Mouse (Mus musculus): ENCODE measurements around the gene Pphln1. TPM values are rescaled to one million over a fixed set of nuclear protein-coding genes. Genes with fewer than 3 reads are reported as not detected.
A peak's percentile ranks its signal among the peaks of the same experiment; 100 is the strongest.
"Not testable (repeated sequence)": the region's sequence is repeated elsewhere in the genome, so short reads cannot be mapped to it uniquely, and the experiment has no call there.

Gene Pphln1
- polyA plus RNA-seq (2015; fragmentation: Nextera tagmentation; extraction: Ambion mirVana), result 41.4 and 41.9 TPM in 2 replicates

DNA sequence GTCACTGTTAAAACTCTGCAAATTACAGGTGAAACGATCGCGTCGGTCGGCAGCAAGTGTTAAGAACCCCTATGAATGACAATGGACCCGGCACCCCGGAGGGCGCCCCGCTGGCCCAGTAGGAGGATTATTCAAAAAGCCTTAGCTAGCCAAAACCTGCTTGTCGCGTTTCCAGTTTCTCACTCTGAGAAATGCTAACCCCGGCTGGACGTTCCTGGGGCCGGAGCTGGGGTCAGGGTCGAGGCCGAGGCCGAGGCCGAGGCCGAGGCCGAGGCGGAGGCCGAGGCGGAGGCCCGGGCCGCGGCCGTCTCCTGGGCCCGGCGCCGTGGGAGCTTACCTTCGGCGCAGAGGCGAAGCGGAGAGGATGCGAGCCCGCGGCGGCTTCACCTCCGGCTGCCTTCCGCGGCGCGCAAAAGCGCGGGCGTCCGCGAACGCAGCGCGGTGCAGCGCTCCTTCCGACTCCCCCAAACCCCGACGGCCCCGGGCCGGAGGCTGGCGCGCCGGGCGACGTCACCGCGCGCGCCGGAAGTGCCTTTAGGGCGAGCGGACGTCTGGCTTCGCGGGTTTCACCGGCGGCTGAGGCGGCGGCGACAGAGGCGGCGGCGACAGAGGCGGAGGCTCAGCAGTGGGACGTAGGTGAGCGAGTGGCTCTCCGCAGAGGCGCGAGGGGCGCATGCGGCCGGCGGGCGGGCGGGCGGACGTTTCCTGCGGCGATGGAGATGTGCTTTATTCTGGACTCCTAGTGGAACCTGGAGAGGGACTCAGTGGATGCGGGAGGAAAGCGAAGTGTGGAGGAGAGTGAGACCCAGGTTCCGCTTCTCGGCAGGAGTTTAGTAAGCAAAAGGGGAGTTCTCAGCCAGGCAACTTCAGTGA lies at the start of gene Pphln1, which contains the start of gene Zcrb1:
Pphln1 (plus strand) TSS at position 525 of the 873 bp plus-strand sequence.
Zcrb1 (minus strand) TSS at position 509 of the 873 bp plus-strand sequence.
- no peaks in the 10 kb centered on the region for H3K27me3 ChIP-seq (replicated peaks)
- H3K9ac ChIP-seq, result peak within 1 kb of the TSS; percentile 95
- peak within 1 kb of the TSS; percentile 97 for H3K4me3 ChIP-seq (replicated peaks)
- no peaks in the 10 kb centered on the region for H3K9me3 ChIP-seq
- peak; percentile 95 for ATAC-seq (ENCODE audit: insufficient read depth, low FRiP score, low read depth)
- peaks cover 8% of the 10 kb centered on the region for H3K36me3 ChIP-seq
- under 1% methylated on average over 100 of the region's 100 CpGs for WGBS
- H3K27ac ChIP-seq, result peak within 1 kb of the TSS; percentile 91
- peaks cover 14% of the 10 kb centered on the region for H3K4me1 ChIP-seq
- peak within 1 kb of the TSS; percentile 73 for H3K4me2 ChIP-seq

DNA sequence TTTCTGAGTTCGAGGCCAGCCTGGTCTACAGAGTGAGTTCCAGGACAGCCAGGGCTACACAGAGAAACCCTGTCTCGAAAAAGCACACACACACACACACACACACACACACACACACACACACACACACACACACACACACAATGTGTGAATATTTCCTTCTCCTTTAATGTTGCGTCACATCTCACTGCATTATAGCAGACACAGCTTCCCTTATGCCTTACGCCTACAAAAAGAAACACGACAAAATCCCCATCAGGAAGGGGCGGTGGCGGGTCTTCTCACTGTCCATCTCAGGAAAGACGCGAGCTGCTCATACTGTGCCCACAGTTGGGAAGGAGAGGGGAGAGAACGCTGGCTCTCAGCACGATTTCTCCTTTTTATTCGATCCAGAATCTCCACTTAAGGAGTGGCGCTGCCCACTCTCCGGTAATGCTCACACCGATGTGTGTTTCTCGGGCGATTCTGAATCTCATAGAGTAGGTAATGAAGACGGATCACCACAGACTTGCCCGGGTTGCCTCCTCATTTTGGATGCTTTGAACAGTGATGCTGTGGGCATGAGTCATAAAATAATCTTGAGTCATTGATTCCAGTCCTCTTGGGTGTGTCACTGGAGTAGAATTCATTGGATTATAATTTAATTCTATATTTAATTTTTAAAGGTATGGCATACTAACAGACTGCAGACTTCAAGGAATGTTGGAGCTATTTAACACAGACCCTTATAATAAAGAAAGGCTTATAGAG lies 39.6 kb upstream of the Pphln1 start:
- H3K27me3 ChIP-seq (replicated peaks), result no peaks in the 10 kb centered on the region
- no peak overlapping the region for H3K4me3 ChIP-seq (replicated peaks)
- H3K4me2 ChIP-seq, result no peak overlapping the region
- WGBS, result 88% methylated on average over 18 of the region's 19 CpGs
- no peak overlapping the region for H3K9ac ChIP-seq
- H3K4me1 ChIP-seq, result no peaks in the 10 kb centered on the region
- no peaks in the 10 kb centered on the region for H3K36me3 ChIP-seq
- H3K9me3 ChIP-seq, result no peaks in the 10 kb centered on the region
- no peak overlapping the region for H3K27ac ChIP-seq
- no peak for ATAC-seq (ENCODE audit: insufficient read depth, low FRiP score, low read depth)

DNA sequence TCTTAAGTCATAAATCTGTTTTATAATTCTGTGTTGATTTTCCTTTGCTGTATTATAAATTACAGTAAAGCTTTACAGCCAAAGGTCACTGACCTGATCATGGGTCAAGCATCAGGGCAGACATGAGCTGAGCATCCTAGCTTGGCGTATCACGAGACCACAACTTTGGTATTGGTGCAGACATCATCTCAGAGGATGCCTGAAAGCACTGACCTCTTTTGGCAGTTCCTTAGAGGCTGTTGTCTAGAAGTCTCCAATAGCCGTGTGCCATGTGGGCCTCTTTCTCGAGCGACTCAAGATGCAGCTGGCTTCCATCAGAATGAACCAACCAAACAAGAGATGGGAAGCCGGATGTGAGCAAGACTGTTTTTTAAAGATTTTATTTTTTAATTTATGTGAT lies 32.6 kb upstream of the Pphln1 start:
- H3K27ac ChIP-seq, result no peak overlapping the region
- H3K9ac ChIP-seq, result no peak overlapping the region
- H3K4me1 ChIP-seq, result no peaks in the 10 kb centered on the region
- H3K36me3 ChIP-seq, result no peaks in the 10 kb centered on the region
- H3K4me3 ChIP-seq (replicated peaks), result no peak overlapping the region
- H3K4me2 ChIP-seq, result no peak overlapping the region
- WGBS, result 57% methylated on average over 6 of the region's 6 CpGs
- H3K9me3 ChIP-seq, result no peaks in the 10 kb centered on the region
- no peak for ATAC-seq (ENCODE audit: insufficient read depth, low FRiP score, low read depth)
- no peaks in the 10 kb centered on the region for H3K27me3 ChIP-seq (replicated peaks)

DNA sequence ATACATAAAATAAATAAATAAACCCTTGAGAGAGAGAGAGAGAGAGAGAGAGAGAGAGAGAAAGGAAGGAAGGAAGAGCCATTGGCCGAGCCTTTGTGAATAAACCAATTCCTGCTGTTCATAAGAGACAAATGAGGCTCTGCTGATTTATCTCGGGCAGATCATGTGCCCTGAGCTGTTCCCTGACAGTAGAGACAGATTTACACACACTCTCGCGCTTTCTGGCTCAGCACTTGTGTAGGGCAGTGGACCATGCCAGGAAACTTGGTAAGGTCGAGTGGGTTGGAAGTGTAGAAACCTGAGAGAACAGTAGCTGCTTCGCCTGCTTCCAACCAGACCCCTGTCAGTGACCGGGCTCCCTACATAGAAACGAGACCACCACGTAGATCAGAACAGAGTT lies 29.6 kb upstream of the Pphln1 start:
- Histone ChIP-seq H3K36me3 (no peaks in the 10 kb centered on the region), H3K9ac (no peak overlapping the region), H3K4me1 (no peaks in the 10 kb centered on the region), H3K27me3 (replicated peaks) (no peaks in the 10 kb centered on the region), H3K4me2 (no peak overlapping the region), H3K4me3 (replicated peaks) (no peak overlapping the region), H3K9me3 (no peaks in the 10 kb centered on the region), H3K27ac (no peak overlapping the region)
- 49% methylated on average over 9 of the region's 9 CpGs for WGBS
- no peak for ATAC-seq (ENCODE audit: insufficient read depth, low FRiP score, low read depth)

DNA sequence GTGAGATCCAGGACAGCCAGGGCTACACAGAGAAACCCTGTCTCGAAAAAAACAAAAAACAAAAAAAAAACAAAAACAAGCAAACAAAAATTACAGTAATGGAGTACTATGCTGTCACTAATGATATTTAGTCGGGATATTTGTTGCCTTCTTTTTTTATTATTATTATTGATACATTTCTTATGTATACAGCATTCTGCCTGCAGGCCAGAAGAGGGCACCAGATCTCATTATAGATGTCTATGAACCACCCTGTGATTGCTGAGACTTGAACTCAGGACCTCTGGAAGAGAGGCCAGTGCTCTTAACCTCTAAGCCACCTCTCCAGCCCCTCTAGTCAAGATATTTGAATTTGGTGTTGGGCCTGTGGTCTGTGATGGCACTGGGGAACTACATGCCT lies 26.3 kb upstream of the Pphln1 start:
- Histone ChIP-seq H3K4me2 (no peak overlapping the region), H3K27me3 (replicated peaks) (no peaks in the 10 kb centered on the region), H3K9ac (no peak overlapping the region), H3K4me1 (no peaks in the 10 kb centered on the region), H3K36me3 (no peaks in the 10 kb centered on the region), H3K27ac (no peak overlapping the region), H3K4me3 (replicated peaks) (no peak overlapping the region), H3K9me3 (no peaks in the 10 kb centered on the region)
- WGBS, result 86% methylated on average over 2 of the region's 2 CpGs
- ATAC-seq (ENCODE audit: insufficient read depth, low FRiP score, low read depth), result no peak

DNA sequence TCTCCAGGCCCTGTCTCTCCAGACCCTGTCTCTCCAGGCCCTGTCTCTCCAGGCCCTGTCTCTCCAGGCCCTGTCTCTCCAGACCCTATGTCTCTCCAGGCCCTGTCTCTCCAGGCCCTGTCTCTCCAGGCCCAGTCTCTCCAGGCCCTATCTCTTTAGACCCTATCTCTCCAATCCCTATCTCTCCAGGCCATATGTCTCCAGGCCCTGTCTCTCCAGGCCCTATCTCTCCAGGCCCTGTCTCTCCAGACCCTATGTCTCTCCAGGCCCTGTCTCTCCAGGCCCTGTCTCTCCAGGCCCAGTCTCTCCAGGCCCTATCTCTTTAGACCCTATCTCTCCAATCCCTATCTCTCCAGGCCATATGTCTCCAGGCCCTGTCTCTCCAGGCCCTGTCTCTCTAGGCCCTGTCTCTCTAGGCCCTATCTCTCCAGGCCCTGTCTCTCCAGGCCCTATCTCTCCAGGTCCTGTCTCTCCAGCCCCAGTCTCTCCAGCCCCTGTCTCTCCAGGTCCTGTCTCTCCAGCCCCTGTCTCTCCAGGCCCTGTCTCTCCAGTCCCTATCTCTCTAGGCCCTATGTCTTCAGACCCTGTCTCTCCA lies 25.5 kb upstream of the Pphln1 start:
- not testable (repeated sequence) for H3K4me3 ChIP-seq (replicated peaks); H3K27me3 ChIP-seq (replicated peaks); H3K4me2 ChIP-seq; H3K9ac ChIP-seq; H3K36me3 ChIP-seq; ATAC-seq (ENCODE audit: insufficient read depth, low FRiP score, low read depth); H3K4me1 ChIP-seq; H3K27ac ChIP-seq; H3K9me3 ChIP-seq

DNA sequence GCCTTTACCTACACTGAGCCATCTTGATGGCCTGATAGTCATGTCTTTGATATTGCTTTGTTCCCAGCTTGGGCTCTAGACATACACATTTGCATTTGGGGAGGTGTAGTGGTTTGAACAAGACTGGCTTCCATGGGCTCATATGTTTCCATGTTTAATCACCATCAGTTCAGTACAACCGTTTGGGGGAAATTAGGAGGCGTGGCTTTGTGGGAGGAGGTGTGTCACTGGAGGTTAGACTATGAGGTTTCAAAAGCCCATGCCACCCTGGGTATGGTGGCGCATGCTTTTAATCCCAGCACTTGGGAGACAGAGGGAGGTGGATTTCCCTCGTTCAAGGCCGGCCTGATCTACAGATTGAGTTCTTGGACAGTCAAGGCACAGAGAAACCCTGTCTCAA lies 22.5 kb upstream of the Pphln1 start:
- Histone ChIP-seq H3K27ac (no peak overlapping the region), H3K9ac (no peak overlapping the region), H3K9me3 (no peaks in the 10 kb centered on the region), H3K4me2 (no peak overlapping the region), H3K36me3 (no peaks in the 10 kb centered on the region), H3K4me1 (no peaks in the 10 kb centered on the region), H3K27me3 (replicated peaks) (no peaks in the 10 kb centered on the region), H3K4me3 (replicated peaks) (no peak overlapping the region)
- no peak for ATAC-seq (ENCODE audit: insufficient read depth, low FRiP score, low read depth)
- WGBS, result 85% methylated on average over 5 of the region's 5 CpGs

DNA sequence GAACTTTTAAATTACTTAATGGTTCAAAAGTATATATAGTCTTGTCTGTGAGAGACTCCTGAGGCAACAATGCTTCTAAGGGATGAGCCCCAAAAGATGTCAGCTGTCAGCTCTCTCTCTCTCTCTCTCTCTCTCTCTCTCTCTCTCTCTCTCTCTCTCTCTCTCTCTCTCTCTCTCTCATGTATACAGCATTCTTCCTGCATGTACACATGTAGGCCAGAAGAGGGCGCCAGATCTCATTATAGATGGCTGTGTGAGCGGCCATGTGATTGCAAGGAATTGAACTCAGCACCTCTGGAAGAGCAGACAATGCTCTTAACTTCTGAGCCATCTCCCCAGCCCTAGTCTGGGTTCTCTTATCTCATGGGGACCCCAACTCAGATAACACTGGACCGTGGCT lies 19.0 kb upstream of the Pphln1 start:
- no peak overlapping the region for H3K9ac ChIP-seq
- ATAC-seq (ENCODE audit: insufficient read depth, low FRiP score, low read depth), result no peak
- H3K36me3 ChIP-seq, result 0 out of 2 replicates have a peak, but pooled peaks cover 4% of the 10 kb centered on the region
- H3K4me3 ChIP-seq (replicated peaks), result no peak overlapping the region
- H3K4me2 ChIP-seq, result no peak overlapping the region
- no peaks in the 10 kb centered on the region for H3K27me3 ChIP-seq (replicated peaks)
- WGBS, result 69% methylated on average over 3 of the region's 3 CpGs
- H3K27ac ChIP-seq, result no peak overlapping the region
- H3K4me1 ChIP-seq, result no peaks in the 10 kb centered on the region
- no peaks in the 10 kb centered on the region for H3K9me3 ChIP-seq

DNA sequence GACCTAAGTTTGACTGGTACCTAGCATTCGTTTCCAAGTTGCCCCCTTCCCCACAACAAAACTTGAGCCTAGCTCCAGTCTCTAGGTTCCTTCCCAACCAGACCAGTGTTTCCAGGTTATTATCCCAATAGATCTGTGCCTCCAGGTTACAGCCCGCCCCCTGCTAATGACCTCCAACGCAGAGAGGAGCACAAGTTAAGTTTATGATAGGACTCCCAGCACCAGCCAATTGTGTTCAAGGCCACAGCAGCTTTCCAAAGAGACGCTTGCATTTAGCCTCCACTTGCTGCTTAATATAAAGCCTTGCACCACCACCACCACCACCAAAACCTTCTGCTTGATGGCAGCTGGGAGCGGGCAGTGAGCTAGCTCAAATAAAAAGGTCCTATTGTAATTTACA lies 16.8 kb upstream of the Pphln1 start:
- H3K36me3 ChIP-seq, result peaks cover 16% of the 10 kb centered on the region
- no peak for ATAC-seq (ENCODE audit: insufficient read depth, low FRiP score, low read depth)
- no peaks in the 10 kb centered on the region for H3K4me1 ChIP-seq
- no peak overlapping the region for H3K9ac ChIP-seq
- H3K27me3 ChIP-seq (replicated peaks), result no peaks in the 10 kb centered on the region
- WGBS, result 59% methylated on average over 5 of the region's 5 CpGs
- no peaks in the 10 kb centered on the region for H3K9me3 ChIP-seq
- no peak overlapping the region for H3K4me2 ChIP-seq
- no peak overlapping the region for H3K4me3 ChIP-seq (replicated peaks)
- H3K27ac ChIP-seq, result no peak overlapping the region

DNA sequence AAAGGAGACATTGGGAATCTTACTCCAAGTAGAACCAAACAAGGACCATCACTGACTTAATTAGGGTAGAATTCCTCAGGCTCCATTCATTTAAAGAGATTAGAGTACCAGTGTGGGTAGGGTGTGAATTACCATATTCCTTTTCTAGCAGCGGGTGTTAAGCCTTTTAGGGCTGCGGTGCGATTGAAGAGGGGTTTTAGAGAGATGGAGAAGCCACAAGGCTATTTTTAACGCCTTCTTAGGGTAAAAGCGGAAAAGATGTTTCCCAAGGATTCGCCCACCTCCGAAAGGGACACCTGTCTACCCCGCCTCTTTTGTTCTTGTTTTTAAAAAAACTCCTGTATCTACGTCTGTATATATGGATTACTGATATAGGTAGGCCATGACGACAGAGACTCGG lies 881 bp upstream of the Pphln1 start:
- ATAC-seq (ENCODE audit: insufficient read depth, low FRiP score, low read depth), result no peak

DNA sequence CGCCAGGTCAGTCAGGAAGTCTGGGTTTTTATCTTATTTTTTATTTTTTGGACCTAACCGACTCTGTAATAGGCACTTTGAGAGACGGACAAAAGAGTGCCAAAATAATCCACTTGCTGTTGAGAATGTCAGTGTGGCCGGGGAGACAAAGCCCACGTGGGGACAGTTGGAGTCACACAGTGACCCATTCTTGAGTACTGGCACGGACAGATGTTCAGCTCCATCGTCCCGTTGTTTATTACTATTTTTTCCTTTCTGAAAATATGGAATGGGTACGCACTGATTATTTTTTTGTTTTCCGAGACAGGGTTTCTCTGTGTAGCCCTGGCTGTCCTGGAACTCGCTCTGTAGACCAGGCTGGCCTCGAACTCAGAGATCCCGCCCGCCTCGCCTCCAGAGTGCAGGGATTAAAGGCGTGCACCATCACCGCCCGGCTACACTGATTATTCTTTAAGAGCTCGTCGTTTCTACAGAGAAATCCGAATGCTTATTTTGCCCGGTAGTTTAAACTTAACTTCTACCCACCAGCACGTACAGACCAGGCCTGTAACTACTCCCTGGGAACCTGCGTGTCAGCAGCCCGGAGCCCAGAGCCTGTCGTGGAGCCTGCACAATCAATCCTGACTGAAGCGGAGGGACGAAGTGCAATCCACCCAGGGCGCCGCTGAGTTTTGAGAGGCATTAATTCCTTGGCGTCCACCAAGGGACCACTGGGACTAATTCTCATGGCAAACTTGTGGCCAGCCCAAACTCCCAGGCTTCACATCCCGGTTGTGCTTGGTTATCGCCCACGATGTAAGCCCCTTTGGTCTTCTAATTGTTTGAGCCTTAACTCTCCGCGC lies 770 bp downstream of the Pphln1 start:
- peak; percentile 13; the same call in 1 of the 2 replicates for ATAC-seq (ENCODE audit: insufficient read depth, low FRiP score, low read depth)
- Histone ChIP-seq H3K4me1 (peaks cover 14% of the 10 kb centered on the region), H3K9ac (peak overlapping the region; percentile 95), H3K4me3 (replicated peaks) (peak overlapping the region; percentile 97), H3K9me3 (no peaks in the 10 kb centered on the region), H3K36me3 (peaks cover 4% of the 10 kb centered on the region; the same call in 1 of the 2 replicates), H3K27ac (peak overlapping the region; percentile 91), H3K4me2 (peak overlapping the region; percentile 73), H3K27me3 (replicated peaks) (no peaks in the 10 kb centered on the region)
- 2% methylated on average over 36 of the region's 36 CpGs for WGBS

More for the DNA sequence above, 881 bp upstream of the Pphln1 start:
- peak overlapping the region; percentile 95; the same call in 1 of the 2 replicates for H3K9ac ChIP-seq
- no peaks in the 10 kb centered on the region for H3K9me3 ChIP-seq
- peak overlapping the region; percentile 97 for H3K4me3 ChIP-seq (replicated peaks)
- H3K4me2 ChIP-seq, result peak overlapping the region; percentile 73
- H3K4me1 ChIP-seq, result peaks cover 14% of the 10 kb centered on the region
- no peaks in the 10 kb centered on the region for H3K27me3 ChIP-seq (replicated peaks)
- H3K36me3 ChIP-seq, result peaks cover 10% of the 10 kb centered on the region
- 2% methylated on average over 11 of the region's 11 CpGs for WGBS
- H3K27ac ChIP-seq, result no peak overlapping the region
